ENCODE assay signal across 10 mouse cellular contexts in the genomic region with DNA sequence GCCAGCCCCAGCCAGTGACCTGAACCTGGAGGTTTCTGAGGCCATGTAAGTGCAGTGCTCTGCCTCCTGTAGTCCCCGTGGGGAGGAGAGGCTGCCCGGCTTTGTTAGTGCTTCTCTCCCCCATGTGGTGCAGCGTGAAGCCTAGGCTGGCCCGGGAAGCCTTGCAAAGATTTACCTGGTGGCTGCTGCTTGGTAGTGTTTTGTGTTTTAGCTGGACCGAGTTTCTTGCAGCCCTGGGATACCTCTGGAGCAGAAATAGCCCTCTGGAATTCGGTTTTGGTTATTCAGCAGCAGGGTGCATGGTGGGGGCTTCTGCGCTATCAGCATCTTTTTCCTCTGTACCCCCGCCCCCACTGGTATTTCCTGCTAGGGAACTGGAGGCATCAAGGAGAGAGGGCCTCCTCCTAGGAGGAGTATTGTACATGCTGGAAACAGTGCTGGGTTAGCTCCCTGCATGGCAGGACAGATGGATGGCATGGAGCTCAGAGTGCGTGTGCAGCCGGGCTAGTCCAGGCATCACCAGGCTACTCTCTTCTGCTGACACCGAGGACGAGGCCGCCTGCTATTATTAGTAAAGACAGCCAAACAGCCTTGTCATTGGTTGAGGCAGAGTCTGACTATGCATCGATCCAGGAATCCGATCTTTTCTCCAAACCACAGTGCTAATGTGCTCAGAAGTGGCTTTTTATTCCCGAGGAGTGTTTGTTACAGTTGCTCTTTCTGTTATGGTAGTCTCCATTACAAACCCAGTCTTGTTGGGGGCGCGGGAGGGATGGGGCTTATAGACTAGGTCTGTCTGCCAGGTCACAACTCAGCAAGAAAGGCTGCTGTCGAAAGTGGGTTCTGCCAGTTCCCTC.
DNase-seq lines count a peak whose midpoint lies in the region; ATAC-seq and TF ChIP-seq lines count a peak whose summit lies in the region.
"Had no signal": no experiment of that assay in that cellular context is flagged by ENCODE, and none has a peak within 500 bp of the region (broad histone marks: within the 10 kb centered on the region; RNA-seq: fewer than 3 reads in every experiment).

No protein-coding gene starts in this region.

- no peaks in the 10 kb centered on the region for H3K27me3 ChIP-seq in kidney, embryonic 16.5 days (ENCODE audit: insufficient read depth, low read length)
- H3K27me3 ChIP-seq in midbrain, embryonic 10.5 days (ENCODE audit: low read depth, poor library complexity, severe bottlenecking): no peaks in the 10 kb centered on the region
- H3K27me3 ChIP-seq: Patski had no signal

- 3% methylated on average over 19 of the region's 19 CpGs for WGBS in kidney, embryonic 16.5 days
- 1% methylated on average over 19 of the region's 19 CpGs for WGBS in midbrain, embryonic 10.5 days

- ATAC-seq in kidney, embryonic 16.5 days (ENCODE audit: low FRiP score, low TSS enrichment): peak; percentile 81
- ATAC-seq in frontal cortex, adult (ENCODE audit: low TSS enrichment): peak; percentile 59
- ATAC-seq: Patski had no signal

- H3K4me2 ChIP-seq in kidney, embryonic 16.5 days (replicated peaks; ENCODE audit: low read depth, low read length): peak overlapping the region; percentile 74

- no peaks in the 10 kb centered on the region for H3K9me3 ChIP-seq in kidney, embryonic 16.5 days (ENCODE audit: low read length)
- H3K9me3 ChIP-seq in midbrain, embryonic 10.5 days (replicated peaks): no peaks in the 10 kb centered on the region

- no peaks in the 10 kb centered on the region for H3K36me3 ChIP-seq in kidney, embryonic 16.5 days (ENCODE audit: insufficient read depth, low read length)
- 0 out of 2 replicates have a peak, but pooled peaks cover 6% of the 10 kb centered on the region for H3K36me3 ChIP-seq in midbrain, embryonic 10.5 days

- peak overlapping the region; percentile 60 for H3K4me3 ChIP-seq in kidney, embryonic 16.5 days (ENCODE audit: low read length)
- peak overlapping the region; percentile 82 for H3K4me3 ChIP-seq in layer of hippocampus, adult 2 months
- H3K4me3 ChIP-seq in midbrain, embryonic 10.5 days: peak overlapping the region; percentile 86
- H3K4me3 ChIP-seq: myocyte had no signal

- peaks cover 54% of the 10 kb centered on the region for H3K4me1 ChIP-seq in kidney, embryonic 16.5 days (ENCODE audit: insufficient read depth, low read length)
- peaks cover 80% of the 10 kb centered on the region for H3K4me1 ChIP-seq in midbrain, embryonic 10.5 days

- peak overlapping the region; percentile 95 for H3K27ac ChIP-seq in kidney, embryonic 16.5 days (ENCODE audit: low read length)
- H3K27ac ChIP-seq in layer of hippocampus, adult 2 months: peak overlapping the region; percentile 93
- peak overlapping the region; percentile 99 for H3K27ac ChIP-seq in midbrain, embryonic 10.5 days (replicated peaks)

- TF ChIP-seq CTCF in layer of hippocampus, adult 2 months (conservative IDR thresholded peaks at IDR 0.05): no peak

- no peak for DNase-seq in kidney, adult 11 months
- DNase-seq in cerebellum, adult 8-10 months: peak; percentile 61
- peak in 1 of 2 experiments; percentile 33 for DNase-seq in layer of hippocampus, adult 2 months (ENCODE audit: low spot score in 2 of 2)
- peak; percentile 54 for DNase-seq in midbrain, embryonic 10.5 days (ENCODE audit: low spot score)
- peak; percentile 61 for DNase-seq in thymus, postnatal 14 days
- DNase-seq in gastrocnemius, adult 18-20 months (ENCODE audit: low spot score): no peak

- H3K9ac ChIP-seq in kidney, embryonic 16.5 days (replicated peaks; ENCODE audit: low read length): peak overlapping the region; percentile 85

Comparison
In these comparisons a context has a peak if more than half of its experiments do, and no peak if none do; other contexts are left out.
1. DNase-seq: peak in cerebellum, adult 8-10 months (single experiment), midbrain, embryonic 10.5 days (single experiment) and thymus, postnatal 14 days (single experiment); none in kidney, adult 11 months (single experiment) and gastrocnemius, adult 18-20 months (single experiment).
2. Peak in every context shown above with its lines, with median percentiles within 50 percentile points of each other: H3K27ac ChIP-seq and H3K4me3 ChIP-seq.